Mouse (Mus musculus) lung, postnatal 14 days (tissue): Measurements from ENCODE around the gene Nkx1-2.

Experiments
- DNase-seq: peaks from one replicate; pipeline ENCODE4 v3.0.0; 2021

Gene Nkx1-2

GRCm38 (mm10) chr7:132559138-132559766 lies 40.2 kb downstream of the Nkx1-2 start:
- DNase-seq: no peak

DNA sequence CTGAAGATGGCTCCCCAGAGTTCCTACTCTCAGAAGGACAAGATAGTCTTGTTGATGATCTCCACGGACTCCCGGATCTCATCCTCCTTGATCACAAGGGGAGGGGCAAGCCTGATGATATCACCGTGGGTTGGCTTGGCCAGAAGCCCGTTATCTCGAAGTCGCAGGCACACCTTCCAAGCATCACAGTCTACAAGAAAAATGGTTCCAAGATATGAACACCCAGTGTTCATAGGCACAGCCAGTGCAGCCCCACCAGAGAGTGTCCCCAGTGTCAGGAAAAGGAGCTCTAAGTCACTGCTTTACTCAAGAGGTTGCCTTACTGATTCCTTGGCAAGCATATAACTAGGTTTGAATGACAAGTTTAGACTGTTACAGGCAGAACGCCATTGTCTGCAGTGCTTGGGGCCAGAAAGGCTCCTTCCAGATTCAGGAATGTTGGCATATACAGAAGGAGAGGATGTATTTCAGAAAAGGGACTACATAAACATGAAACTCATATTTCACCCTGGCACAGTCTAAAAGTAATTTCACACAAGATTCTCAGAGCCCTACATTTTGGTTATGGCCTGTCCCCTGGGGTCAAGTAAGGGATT lies 41.2 kb downstream of the Nkx1-2 start:
- no peak for DNase-seq

DNA sequence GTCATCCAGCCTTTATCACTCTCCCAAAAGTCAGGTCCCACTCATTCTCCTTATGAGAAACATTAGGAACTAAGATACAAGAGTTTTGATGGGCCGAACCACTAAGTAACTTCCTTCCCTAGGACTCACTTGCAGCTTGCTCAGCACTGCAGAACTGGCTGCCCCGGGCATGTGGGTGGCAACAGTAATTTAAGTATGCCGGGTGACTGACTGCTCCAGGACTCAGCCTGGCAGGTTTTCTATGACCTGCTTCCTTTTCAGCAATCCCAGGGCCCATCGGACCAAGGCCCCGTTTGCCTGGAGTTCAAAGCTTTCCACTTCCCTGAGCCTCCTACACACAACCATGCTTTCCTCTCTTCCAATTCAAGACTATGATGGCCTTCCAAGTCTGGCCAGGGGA lies 42.9 kb downstream of the Nkx1-2 start:
- DNase-seq: no peak

GRCm38 (mm10) chr7:132555911-132556310 lies 43.5 kb downstream of the Nkx1-2 start:
- DNase-seq: no peak

DNA sequence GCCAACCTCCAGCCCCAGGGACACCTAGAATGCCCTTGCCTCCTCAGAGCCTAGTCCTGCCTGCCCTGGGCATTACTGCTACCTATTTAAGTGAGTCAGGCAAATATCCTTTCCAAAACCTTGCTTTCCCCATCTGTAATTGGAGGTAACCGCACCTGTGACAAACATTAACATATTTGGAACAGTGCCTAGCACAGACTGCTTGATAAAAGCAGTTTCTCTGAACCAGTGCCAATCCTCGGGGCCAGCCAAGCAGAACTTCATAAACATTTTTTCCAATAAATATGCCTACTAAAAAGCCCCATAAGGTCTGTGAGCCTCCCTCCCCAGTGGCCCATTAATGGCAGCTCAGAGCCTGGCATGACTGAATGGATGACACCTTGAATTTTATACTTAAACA lies 45.3 kb downstream of the Nkx1-2 start:
- no peak for DNase-seq

DNA sequence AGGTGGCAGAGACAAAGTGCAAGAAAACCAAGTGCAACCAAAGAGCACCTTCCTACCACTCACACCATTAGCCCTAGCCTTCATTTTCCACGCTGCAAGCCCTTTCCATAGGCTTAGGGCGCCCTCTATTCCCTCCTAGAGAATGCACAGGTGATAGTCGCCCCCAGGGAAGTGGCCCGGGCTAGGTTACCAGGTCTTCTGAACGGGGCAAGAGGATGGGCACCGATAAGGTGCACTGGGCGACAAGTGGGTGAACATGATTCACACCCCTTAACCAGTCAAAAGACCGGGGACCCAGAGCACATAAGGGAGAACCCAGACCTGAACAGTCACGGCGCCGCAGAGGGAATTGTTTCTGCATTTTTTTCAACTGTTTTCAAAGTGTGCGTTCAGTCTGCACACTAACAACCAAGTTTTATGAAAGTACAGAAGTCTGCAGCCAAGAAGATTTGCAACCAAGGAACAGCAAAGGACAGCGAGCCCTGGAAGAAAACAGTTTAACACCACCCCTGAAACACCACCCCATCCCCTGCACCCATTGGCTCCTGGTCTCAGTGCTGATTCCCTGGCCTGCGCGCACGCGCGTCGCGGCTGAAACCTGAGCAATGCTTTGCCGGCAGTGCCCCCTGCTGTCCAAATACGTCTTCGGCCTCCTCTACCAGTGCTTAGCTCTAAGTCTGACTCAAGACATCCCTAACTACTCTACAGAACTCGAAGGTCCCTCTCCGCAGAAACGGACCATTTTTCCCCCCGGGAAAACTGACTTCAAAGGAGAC lies 47.9 kb downstream of the Nkx1-2 start:
- peak; percentile 97 for DNase-seq

DNA sequence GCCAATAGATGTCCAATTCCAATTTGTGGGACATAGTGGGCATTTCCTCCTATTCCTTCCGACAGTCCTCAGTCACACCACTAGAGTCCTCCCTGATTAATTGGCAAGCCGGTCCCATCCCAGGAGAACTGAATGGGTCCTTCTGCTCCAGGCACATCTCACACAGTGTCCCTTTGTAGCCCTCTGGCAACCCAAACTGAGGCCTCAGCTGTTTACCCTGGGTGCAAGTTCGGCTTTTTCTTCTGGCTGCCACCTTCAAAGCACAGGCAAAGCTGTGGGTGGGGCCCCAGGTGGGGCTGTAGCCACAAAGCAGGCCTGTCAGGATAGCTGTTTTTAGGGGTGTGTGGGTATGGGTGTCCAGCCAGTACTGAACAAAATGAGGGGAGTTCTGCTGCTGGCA lies 52.3 kb downstream of the Nkx1-2 start:
- no peak for DNase-seq
